Mouse (Mus musculus) ES-E14 (cell line): ENCODE measurements around the gene Hlcs.

ENCODE experiments used
- CHD2 ChIP-seq: IDR thresholded peaks from 2 replicates; pipeline ENCODE4 v1.6.1; 2014; ENCODE audit warnings: mild to moderate bottlenecking, low read depth, low read length, inconsistent platforms
- HCFC1 ChIP-seq: IDR thresholded peaks from 2 replicates; pipeline ENCODE4 v1.6.1; 2012; ENCODE audit warnings: low read length, inconsistent platforms, borderline replicate concordance; ENCODE audit not compliant: insufficient read depth
- MAFK ChIP-seq: IDR thresholded peaks from 2 replicates; pipeline ENCODE4 v1.6.1; 2014; ENCODE audit warnings: mild to moderate bottlenecking, low read depth, low read length, inconsistent platforms; ENCODE audit not compliant: insufficient read depth
- ZNF384 ChIP-seq: IDR thresholded peaks from 2 replicates; pipeline ENCODE4 v1.6.1; 2012; ENCODE audit warnings: low read depth, low read length, inconsistent platforms

DNA sequence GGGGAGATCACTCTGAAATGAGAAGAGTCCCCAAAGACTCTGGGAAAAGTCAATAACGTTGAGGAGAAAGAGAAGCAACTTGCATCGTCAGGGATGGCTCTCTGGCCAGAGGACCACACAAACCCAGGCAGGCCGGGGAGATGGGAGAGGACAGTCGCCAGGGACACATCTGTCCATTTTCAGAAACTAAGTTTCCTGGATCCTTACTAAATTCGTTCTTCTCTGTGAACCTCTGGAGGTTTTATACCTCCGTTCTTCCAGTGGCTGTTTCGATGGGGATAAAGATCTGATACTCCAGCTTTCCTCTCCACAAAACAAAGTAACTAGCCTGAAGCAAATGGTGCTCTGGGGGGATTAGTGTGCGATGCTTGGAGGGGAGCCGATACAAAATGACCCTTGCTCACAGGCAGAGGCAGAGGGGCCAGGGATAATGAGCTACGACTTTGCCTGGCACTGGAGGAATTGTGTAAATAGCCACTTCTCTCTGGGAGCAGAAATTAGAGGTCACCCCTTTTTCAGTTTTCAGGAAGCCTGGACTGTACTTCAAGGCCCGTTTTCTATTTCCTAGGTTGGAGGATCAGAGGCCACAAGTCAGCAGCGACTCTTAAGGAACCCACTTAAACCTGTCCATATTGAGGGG, 220.7 kb downstream of the Hlcs start:
- TF ChIP-seq CHD2, result no peak
- no peak for TF ChIP-seq HCFC1
- TF ChIP-seq MAFK, result no peak
- TF ChIP-seq ZNF384, result no peak
